Mouse (Mus musculus) CH12.LX (cell line): ENCODE data around the gene Abtb1. TPM values are rescaled to one million over a fixed set of nuclear protein-coding genes. Genes with fewer than 3 reads are reported as not detected.

Experiments used
- DNase-seq: peaks from one replicate; pipeline ENCODE4 v3.0.0-alpha.2; 2013; ENCODE audit errors: extremely low read depth
- H3K27ac ChIP-seq: 2 replicates; pipeline ENCODE4 v1.5.1; 2012; ENCODE audit warnings: low read depth, mild to moderate bottlenecking, control low read depth, moderate library complexity; ENCODE audit not compliant: insufficient read depth
- H3K27me3 ChIP-seq: replicated peaks from 2 replicates; pipeline ENCODE3; 2012; ENCODE audit warnings: inconsistent platforms
- H3K36me3 ChIP-seq, 2 experiments: replicated peaks in 1 of 2; 2 replicates each; pipeline versions ENCODE3 to v1.6.1; 2012; ENCODE audit warnings: inconsistent platforms in 1 of 2, low read length in 1 of 2, mild to moderate bottlenecking in 1 of 2, mixed read lengths in 1 of 2, moderate library complexity in 1 of 2; ENCODE audit not compliant: control insufficient read depth in 1 of 2, insufficient read depth in 1 of 2
- H3K4me1 ChIP-seq, 2 experiments: 2 replicates each; pipeline ENCODE4 v1.6.1; 2012; ENCODE audit warnings: inconsistent platforms in 1 of 2, moderate library complexity in 1 of 2; ENCODE audit not compliant: insufficient read depth in 2 of 2, control insufficient read depth in 1 of 2
- H3K4me2 ChIP-seq: 2 replicates; pipeline ENCODE4 v1.6.1; 2012; ENCODE audit warnings: low read depth, mild to moderate bottlenecking, control low read depth; ENCODE audit not compliant: poor library complexity, insufficient read depth, severe bottlenecking
- H3K4me3 ChIP-seq, 3 experiments: fragments of 150-350 bp in 1 of 3; sonication (generic) in 1 of 3; replicated peaks in 1 of 3; 2 replicates each; pipeline versions ENCODE3 to v1.5.1; 2011 to 2012; ENCODE audit warnings: low read depth in 2 of 3, low read length in 2 of 3, mild to moderate bottlenecking in 2 of 3, moderate library complexity in 2 of 3, control low read depth in 1 of 3, improper control_type of control experiment in 1 of 3, inconsistent platforms in 1 of 3, mixed read lengths in 1 of 3; ENCODE audit not compliant: poor library complexity in 1 of 3
- H3K79me2 ChIP-seq: replicated peaks from 2 replicates; pipeline ENCODE4 v1.6.1; 2012; ENCODE audit warnings: mild to moderate bottlenecking, moderate library complexity; ENCODE audit not compliant: control insufficient read depth, poor library complexity, insufficient read depth, severe bottlenecking; ENCODE audit errors: extremely low read depth
- H3K9ac ChIP-seq: 2 replicates; pipeline ENCODE4 v1.6.1; 2012; ENCODE audit warnings: low read depth, mild to moderate bottlenecking, control low read depth, moderate library complexity; ENCODE audit not compliant: insufficient read depth
- H3K9me3 ChIP-seq: replicated peaks from 2 replicates; pipeline ENCODE3; 2012; ENCODE audit warnings: low read length, inconsistent platforms, mixed read lengths
- BHLHE40 ChIP-seq: IDR thresholded peaks from 2 replicates; pipeline ENCODE4 v1.6.1; 2011; ENCODE audit warnings: mild to moderate bottlenecking, low read depth, low read length, improper control_type of control experiment
- CHD2 ChIP-seq: IDR thresholded peaks from 2 replicates; pipeline ENCODE4 v1.6.1; 2011; ENCODE audit warnings: low read length, improper control_type of control experiment
- CTCF ChIP-seq, 2 experiments: IDR thresholded peaks in 1 of 2; conservative IDR thresholded peaks in 1 of 2; 2 replicates each; pipeline ENCODE4 v1.5.1; 2011 to 2012; ENCODE audit warnings: low read depth in 2 of 2, low read length in 2 of 2, improper control_type of control experiment in 1 of 2, inconsistent platforms in 1 of 2, mild to moderate bottlenecking in 1 of 2, moderate library complexity in 1 of 2
- GABPA ChIP-seq: IDR thresholded peaks from 2 replicates; pipeline ENCODE4 v1.6.1; 2012; ENCODE audit warnings: low read depth, low read length, improper control_type of control experiment, inconsistent platforms; ENCODE audit not compliant: insufficient replicate concordance
- HCFC1 ChIP-seq: IDR thresholded peaks from 2 replicates; pipeline ENCODE4 v1.6.1; 2012; ENCODE audit warnings: low read depth, mild to moderate bottlenecking, inconsistent platforms, low read length, improper control_type of control experiment
- IRF4 ChIP-seq: IDR thresholded peaks from 2 replicates; pipeline ENCODE4 v1.6.1; 2014; ENCODE audit warnings: low read depth, mild to moderate bottlenecking, inconsistent platforms, low read length, improper control_type of control experiment
- JUN ChIP-seq: IDR thresholded peaks from 2 replicates; pipeline ENCODE4 v1.6.1; 2011; ENCODE audit warnings: low read depth, mild to moderate bottlenecking, low read length, improper control_type of control experiment, moderate library complexity; ENCODE audit not compliant: insufficient read depth
- KAT2A ChIP-seq: IDR thresholded peaks from 2 replicates; pipeline ENCODE4 v1.6.1; 2012; ENCODE audit warnings: low read length, improper control_type of control experiment, inconsistent platforms; ENCODE audit not compliant: insufficient replicate concordance
- MAFK ChIP-seq: IDR thresholded peaks from 2 replicates; pipeline ENCODE4 v1.6.1; 2011; ENCODE audit warnings: low read length, improper control_type of control experiment; ENCODE audit not compliant: insufficient replicate concordance
- MAX ChIP-seq: IDR thresholded peaks from 2 replicates; pipeline ENCODE4 v1.6.1; 2011; ENCODE audit warnings: low read length, improper control_type of control experiment
- MAZ ChIP-seq: IDR thresholded peaks from 2 replicates; pipeline ENCODE4 v1.6.1; 2012; ENCODE audit warnings: low read depth, mild to moderate bottlenecking, inconsistent platforms, low read length, improper control_type of control experiment, moderate library complexity
- MEF2A ChIP-seq: IDR thresholded peaks from 2 replicates; pipeline ENCODE4 v1.6.1; 2014; ENCODE audit warnings: low read depth, mild to moderate bottlenecking, inconsistent platforms, low read length, improper control_type of control experiment, borderline replicate concordance
- MXI1 ChIP-seq: IDR thresholded peaks from 2 replicates; pipeline ENCODE4 v1.6.1; 2011; ENCODE audit warnings: mild to moderate bottlenecking, low read depth, low read length, improper control_type of control experiment
- NELFE ChIP-seq: IDR thresholded peaks from 2 replicates; pipeline ENCODE4 v1.6.1; 2011; ENCODE audit warnings: low read depth, low read length, improper control_type of control experiment
- POLR2A ChIP-seq: IDR thresholded peaks from 2 replicates; pipeline ENCODE4 v1.6.1; 2011; ENCODE audit warnings: low read depth, mild to moderate bottlenecking, improper control_type of control experiment, low read length
- RAD21 ChIP-seq: IDR thresholded peaks from 2 replicates; pipeline ENCODE4 v1.6.1; 2011; ENCODE audit warnings: low read depth, mild to moderate bottlenecking, low read length, improper control_type of control experiment, moderate library complexity
- SIN3A ChIP-seq: IDR thresholded peaks from 2 replicates; pipeline ENCODE4 v1.6.1; 2012; ENCODE audit warnings: low read length, improper control_type of control experiment, inconsistent platforms
- SMC3 ChIP-seq: IDR thresholded peaks from 2 replicates; pipeline ENCODE4 v1.6.1; 2011; ENCODE audit warnings: low read depth, low read length, improper control_type of control experiment
- TBP ChIP-seq: conservative IDR thresholded peaks from 2 replicates; pipeline ENCODE4 v1.6.1; 2011; ENCODE audit warnings: low read depth, low read length, improper control_type of control experiment
- TCF12 ChIP-seq: IDR thresholded peaks from 2 replicates; pipeline ENCODE4 v1.6.1; 2014; ENCODE audit warnings: low read depth, mild to moderate bottlenecking, inconsistent platforms, low read length, improper control_type of control experiment
- USF1 ChIP-seq: IDR thresholded peaks from 2 replicates; pipeline ENCODE4 v1.6.1; 2014; ENCODE audit warnings: low read depth, mild to moderate bottlenecking, inconsistent platforms, low read length, improper control_type of control experiment
- USF2 ChIP-seq: conservative IDR thresholded peaks from 2 replicates; pipeline ENCODE4 v1.6.1; 2011; ENCODE audit warnings: low read depth, low read length, improper control_type of control experiment
- ZC3H11A ChIP-seq: IDR thresholded peaks from 2 replicates; pipeline ENCODE4 v1.6.1; 2012; ENCODE audit warnings: low read depth, mild to moderate bottlenecking, inconsistent platforms, low read length, improper control_type of control experiment
- ZMIZ1 ChIP-seq: IDR thresholded peaks from 2 replicates; pipeline ENCODE4 v1.6.1; 2012; ENCODE audit warnings: low read depth, mild to moderate bottlenecking, inconsistent platforms, low read length, improper control_type of control experiment
- dilution Hi-C: fragments of 300-500 bp; cut with MboI; formaldehyde crosslinking; loops from 2 replicates; pipeline ENCODE4 v1.14.3; 2020; ENCODE audit warnings: low sequenced_read_pairs; ENCODE audit not compliant: extremely low pct_unique_long_range_greater_than_20kb, extremely low pct_ligation_motif_present
- in situ Hi-C: fragments of 300-500 bp; cut with MboI; formaldehyde crosslinking; loops from 3 replicates; pipeline ENCODE4 v1.14.3; 2019; ENCODE audit warnings: low sequenced_read_pairs, low pct_ligation_motif_present, low pct_unique_long_range_greater_than_20kb, mixed read lengths
- polyA plus RNA-seq: library from polyadenylated mRNA; unstranded; fragments of >175 nt; gene quantifications from 2 replicates; pipeline ENCODE4 v1.2.1, GENCODE M21; 2012; ENCODE audit warnings: low read depth; ENCODE audit not compliant: insufficient read length
- total RNA-seq, 2 experiments: library from RNA; depleted of rRNA; stranded (reverse); fragments of 300-350 nt in 1 of 2; fragments of >200 nt in 1 of 2; gene quantifications; 2 replicates each; pipeline ENCODE4 v1.2.3; 2012 to 2014

Gene Abtb1
- total and polyA plus RNA-seq, 3 experiments: 13.0 to 20.8 (median 18.4) TPM

GRCm38 (mm10) chr6:88826545-88826944 is 15.2 kb downstream of the Abtb1 start:
- Histone ChIP-seq H3K9me3 (no peaks in the 10 kb centered on the region), H3K79me2 (no peaks in the 10 kb centered on the region), H3K36me3 (peaks cover 47 to 56% of the 10 kb centered on the region in 2 experiments), H3K27me3 (no peaks in the 10 kb centered on the region), H3K4me3 (no peak overlapping the region), H3K9ac (no peak overlapping the region), H3K4me1 (peaks cover 49 to 80% of the 10 kb centered on the region in 2 experiments), H3K4me2 (no peak overlapping the region), H3K27ac (peak overlapping the region; percentile 95)
- in situ Hi-C loops: loop anchor here (5.0 kb wide), 1 partner anchor 94 kb away; no protein-coding TSS in a partner anchor
- DNase-seq: peak; percentile 60
- dilution Hi-C loops: no loop called here
- TF ChIP-seq RAD21: peak; percentile 63
- TF ChIP-seq SIN3A: no peak
- TF ChIP-seq BHLHE40: no peak
- TF ChIP-seq IRF4: peak; percentile 55
- 0 out of 2 replicates have a peak, but pooled peaks have one; percentile 23 for TF ChIP-seq MEF2A
- TF ChIP-seq ZC3H11A: no peak
- TF ChIP-seq MAX: 0 out of 2 replicates have a peak, but pooled peaks have one; percentile 17
- peak; percentile 62 for TF ChIP-seq SMC3
- TF ChIP-seq MXI1: peak; percentile 34; the same call in 1 of the 2 replicates
- TF ChIP-seq POLR2A: no peak
- TF ChIP-seq USF1: no peak
- TF ChIP-seq KAT2A: no peak
- TF ChIP-seq TCF12: peak; percentile 27; the same call in 1 of the 2 replicates
- TF ChIP-seq MAZ: no peak
- TF ChIP-seq GABPA: no peak
- peak in 1 of 2 experiments; percentile 61; a peak in 2 of 4 replicates for TF ChIP-seq CTCF (conservative IDR thresholded peaks at IDR 0.05 in 1 of 2, IDR thresholded peaks at IDR 0.05 in 1 of 2; ENCODE audit: low read depth in 2 of 2, low read length in 2 of 2)

- DNase-seq: no peak
- no peak overlapping the region for H3K9ac ChIP-seq
- no peaks in the 10 kb centered on the region for H3K79me2 ChIP-seq
- no peak overlapping the region for H3K4me3 ChIP-seq
- H3K9me3 ChIP-seq: no peaks in the 10 kb centered on the region
- H3K27me3 ChIP-seq: no peaks in the 10 kb centered on the region
- H3K36me3 ChIP-seq: peaks cover 51 to 60% of the 10 kb centered on the region in 2 experiments
- peak overlapping the region; percentile 25; the same call in 1 of the 2 replicates for H3K27ac ChIP-seq
- dilution Hi-C loops (no loop called here), in situ Hi-C loops (loop anchor here (5.0 kb wide), 1 partner anchor 94 kb away; no protein-coding TSS in a partner anchor)
- peaks cover 45 to 77% of the 10 kb centered on the region in 2 experiments for H3K4me1 ChIP-seq
- TF ChIP-seq TBP: no peak
- no peak for TF ChIP-seq IRF4
- no peak for TF ChIP-seq KAT2A
- no peak for TF ChIP-seq MAFK
- no peak for TF ChIP-seq BHLHE40
- TF ChIP-seq JUN: no peak
- TF ChIP-seq ZMIZ1: no peak
- no peak for TF ChIP-seq SMC3
- TF ChIP-seq MXI1: no peak
- TF ChIP-seq CHD2: no peak
- no peak for TF ChIP-seq CTCF (conservative IDR thresholded peaks at IDR 0.05 in 1 of 2, IDR thresholded peaks at IDR 0.05 in 1 of 2; ENCODE audit: low read depth in 2 of 2, low read length in 2 of 2)
- TF ChIP-seq MAZ: no peak
- no peak for TF ChIP-seq USF2
- no peak for TF ChIP-seq MEF2A
- no peak for TF ChIP-seq HCFC1
- TF ChIP-seq NELFE: no peak
- TF ChIP-seq ZC3H11A: no peak
- no peak overlapping the region for H3K4me2 ChIP-seq
Measured at GRCm38 (mm10) chr6:88826088-88826487, 15.7 kb downstream of the Abtb1 start.
